Mouse (Mus musculus): Measurements from ENCODE around the gene Mboat2.

DNA sequence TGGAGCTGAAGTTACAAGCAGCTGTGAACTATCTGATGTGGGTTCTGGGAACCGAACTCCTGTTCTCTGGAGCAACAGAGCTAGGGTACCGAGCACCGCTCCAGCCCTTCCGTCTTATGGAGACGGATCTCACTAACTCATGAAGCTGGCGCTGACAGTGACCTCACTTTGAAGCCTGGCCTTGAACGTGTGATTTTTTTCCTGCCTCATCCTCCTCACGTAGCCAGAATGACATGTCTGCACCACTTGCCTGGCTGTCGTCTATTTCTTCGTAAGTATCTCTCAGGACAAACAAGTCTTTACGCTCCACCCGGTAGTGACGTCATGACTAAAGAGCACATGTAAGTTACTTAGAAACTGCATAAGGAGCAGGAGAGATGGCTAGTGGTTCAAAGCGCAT is 116.4 kb downstream of the Mboat2 start:
- TF ChIP-seq CTCF (IDR thresholded peaks at IDR 0.05; ENCODE audit: insufficient read depth, low read depth, low read length) (no peak), POLR2A (IDR thresholded peaks at IDR 0.05; ENCODE audit: insufficient read depth, low read depth, low read length) (no peak)
